Mouse (Mus musculus) B cell, adult 2 months (primary cell): ENCODE results near the gene Gm8024.
"Not testable (repeated sequence)": the region's sequence is repeated elsewhere in the genome, so short reads cannot be mapped to it uniquely, and the experiment has no call there.

Source experiments
- DNase-seq, 2 experiments: peaks; one replicate each; pipeline ENCODE4 v3.0.0; 2022

Gm8024 gene

DNA sequence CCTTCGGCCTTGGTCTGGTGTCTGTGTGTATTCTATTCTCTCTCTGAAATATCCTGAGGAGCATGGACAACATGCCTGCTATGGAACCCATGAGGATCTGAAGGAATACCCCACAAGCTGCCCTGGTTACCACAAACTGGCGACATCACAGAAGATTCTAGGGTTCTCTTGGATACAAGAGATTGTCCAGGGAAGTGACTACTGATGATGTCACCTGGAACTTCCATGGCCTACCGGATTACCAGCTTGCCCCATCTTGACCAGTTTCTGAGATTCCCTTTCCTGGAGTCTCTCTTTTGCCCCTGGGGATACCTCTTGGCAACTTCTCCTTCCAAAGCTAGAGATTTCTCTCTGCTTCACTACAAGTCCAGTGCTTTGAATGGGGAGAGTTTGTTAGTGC, at the start of gene Gm8024:
Gm8024 (minus strand) TSS at position 101 of the 400 bp plus-strand sequence.
- DNase-seq = not testable (repeated sequence)

DNA sequence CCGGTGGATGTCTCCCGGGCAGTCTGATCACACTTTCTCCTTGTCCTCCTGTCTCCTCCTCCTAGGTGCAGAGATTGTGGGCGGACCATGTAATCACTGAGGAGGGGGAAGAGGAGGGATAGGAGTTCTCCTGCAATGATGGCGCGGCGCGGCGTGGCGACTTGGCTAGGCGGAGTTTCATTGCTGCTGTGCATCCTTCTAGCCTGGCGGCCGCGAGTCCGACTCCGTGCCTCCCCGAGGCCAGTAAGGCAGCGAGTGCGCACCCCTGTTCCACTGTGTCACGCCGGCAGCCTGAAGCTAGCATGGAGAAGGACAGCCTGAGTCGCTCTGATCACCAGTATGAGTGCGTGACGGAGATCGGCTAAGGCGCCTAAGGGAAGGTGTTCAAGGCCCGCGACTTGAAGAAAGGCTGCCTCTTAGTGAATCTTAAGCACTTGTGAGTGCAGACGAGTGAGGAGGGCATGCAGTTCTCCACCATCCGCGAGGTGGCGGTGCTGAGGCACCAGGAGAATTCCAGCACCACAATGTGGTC, 19.2 kb upstream of the Gm8024 start:
- DNase-seq = not testable (repeated sequence)

DNA sequence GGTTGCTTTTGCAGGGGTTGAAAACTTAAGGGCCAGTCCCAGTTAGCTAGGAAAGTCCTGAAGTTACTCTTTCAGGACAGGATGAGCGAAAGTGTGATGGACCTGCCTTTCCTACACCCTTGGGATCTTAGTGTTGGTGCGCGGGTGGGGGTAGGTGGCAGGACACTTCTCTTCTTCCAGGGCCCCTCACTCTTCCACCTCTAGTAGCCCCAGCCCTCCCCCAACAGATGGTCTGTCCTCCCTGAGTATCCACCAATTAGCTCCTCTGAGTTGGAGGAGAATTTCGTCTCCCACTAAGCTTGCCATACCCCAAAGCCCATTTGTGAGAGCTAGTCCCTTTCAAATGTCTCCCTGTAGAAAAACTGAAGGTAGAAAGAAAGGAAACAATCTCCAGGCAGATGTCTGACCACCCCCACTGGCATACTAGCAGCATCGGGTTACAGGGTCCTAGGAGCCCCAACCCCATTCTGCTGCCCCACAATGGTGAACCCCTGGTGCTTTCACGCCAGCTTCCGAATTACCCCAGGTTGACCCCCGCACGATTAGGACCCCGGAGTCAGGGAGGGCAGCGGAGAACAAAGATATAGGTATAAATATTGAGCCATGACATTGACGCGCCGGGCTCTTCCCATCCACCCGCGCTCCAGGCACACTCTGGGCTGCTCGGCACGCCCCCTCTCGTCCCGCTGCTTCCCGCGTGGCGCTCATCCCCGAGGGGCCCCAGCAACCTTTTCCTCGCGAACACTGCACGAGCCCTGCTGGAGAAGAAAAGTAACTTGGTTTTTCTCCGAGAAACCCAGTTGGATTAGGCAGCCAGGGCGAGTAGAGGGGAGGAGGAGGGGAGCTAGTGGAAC, 18.5 kb upstream of the Gm8024 start:
- not testable (repeated sequence) for DNase-seq

DNA sequence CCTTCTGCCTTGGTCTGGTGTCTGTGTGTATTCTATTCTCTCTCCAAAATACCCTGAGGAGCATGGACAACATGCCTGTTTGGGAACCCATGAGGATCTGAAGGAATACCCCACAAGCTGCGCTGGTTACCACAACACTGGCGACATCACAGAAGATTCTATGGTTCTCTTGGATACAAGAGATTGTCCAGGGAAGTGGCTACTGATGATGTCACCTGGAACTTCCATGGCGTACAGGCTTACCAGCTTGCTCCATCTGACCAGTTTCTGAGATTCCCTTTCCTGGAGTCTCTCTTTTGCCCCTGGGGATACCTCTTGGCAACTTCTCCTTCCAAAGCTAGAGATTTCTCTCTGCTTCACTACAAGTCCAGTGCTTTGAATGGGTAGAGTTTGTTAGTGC, 21.8 kb downstream of the Gm8024 start, which contains the start of gene Gm8020:
Gm8020 (minus strand) TSS at position 101 of the 400 bp plus-strand sequence.
- DNase-seq = not testable (repeated sequence)
